Mouse (Mus musculus) forebrain, postnatal 0 days (tissue): ENCODE measurements around the gene Man1a. TPM values are rescaled to one million over a fixed set of nuclear protein-coding genes. Genes with fewer than 3 reads are reported as not detected.

Experiments used
- ATAC-seq: fragments of 200-750 bp; cut with Nextera tagmentation; 2 replicates; pipeline ENCODE4 v1.8.0; 2017; ENCODE audit warnings: mild to moderate bottlenecking, moderate library complexity
- DNase-seq: peaks from one replicate; pipeline ENCODE4 v3.0.0-alpha.2; 2015
- H3K27ac ChIP-seq: fragments of 300-500 bp; sonication (generic); 2 replicates; pipeline ENCODE4 v1.5.1; 2014; ENCODE audit warnings: low read depth, mild to moderate bottlenecking, antibody characterized with exemption, low read length, moderate library complexity, mixed read lengths
- H3K27me3 ChIP-seq: fragments of 300-500 bp; sonication (generic); 2 replicates; pipeline ENCODE4 v1.6.1; 2014; ENCODE audit warnings: mild to moderate bottlenecking, low read length, mixed read lengths; ENCODE audit not compliant: insufficient read depth
- H3K36me3 ChIP-seq: fragments of 300-500 bp; sonication (generic); 2 replicates; pipeline ENCODE4 v1.6.1; 2014; ENCODE audit warnings: mild to moderate bottlenecking, moderate library complexity; ENCODE audit not compliant: insufficient read depth
- H3K4me1 ChIP-seq: fragments of 300-500 bp; sonication (generic); 2 replicates; pipeline ENCODE4 v1.6.1; 2014; ENCODE audit warnings: antibody characterized with exemption; ENCODE audit not compliant: insufficient read depth
- H3K4me2 ChIP-seq: fragments of 300-500 bp; sonication (generic); 2 replicates; pipeline ENCODE4 v1.6.1; 2014; ENCODE audit warnings: low read depth, mild to moderate bottlenecking, moderate library complexity
- H3K4me3 ChIP-seq: fragments of 300-500 bp; sonication (generic); 2 replicates; pipeline ENCODE4 v1.5.1; 2014; ENCODE audit warnings: low read depth, low read length, mixed read lengths
- H3K9ac ChIP-seq: fragments of 300-500 bp; sonication (generic); 2 replicates; pipeline ENCODE4 v1.6.1; 2014; ENCODE audit warnings: mild to moderate bottlenecking
- H3K9me3 ChIP-seq: fragments of 300-500 bp; sonication (generic); 2 replicates; pipeline ENCODE4 v1.6.1; 2016; ENCODE audit warnings: low read length
- CTCF ChIP-seq: sonication (generic); IDR thresholded peaks from 2 replicates; pipeline ENCODE4 v1.5.1; 2016; ENCODE audit warnings: antibody characterized with exemption, control low read depth, low read depth
- WGBS: fragments of 180-500 bp; shearing (Covaris S2); extraction: QIAGEN DNeasy Blood & Tissue Kit; methylation state at CpG from one replicate; pipeline ENCODE4 v1.1.7; 2014; 5-methylcytosine and 5-hydroxymethylcytosine counted together
- polyA plus RNA-seq: library from polyadenylated mRNA; unstranded; fragments of >200 nt; fragmentation: Nextera tagmentation; extraction: Ambion mirVana; gene quantifications from 2 replicates; pipeline ENCODE4 v1.2.1, GENCODE M21; 2015
- total RNA-seq: library from RNA; depleted of rRNA; stranded (reverse); fragments of >200 nt; gene quantifications from 2 replicates; pipeline ENCODE4 v1.2.3, GENCODE M21; 2014

Gene Man1a
- total and polyA plus RNA-seq, 2 experiments from 2014 or later, result 4.7 to 25.4 TPM

- WGBS, result 84% methylated on average over 5 of the region's 5 CpGs
- Histone ChIP-seq H3K36me3 (no peaks in the 10 kb centered on the region), H3K4me3 (no peak overlapping the region), H3K4me1 (no peaks in the 10 kb centered on the region), H3K9ac (no peak overlapping the region), H3K27ac (no peak overlapping the region), H3K27me3 (no peaks in the 10 kb centered on the region), H3K9me3 (no peaks in the 10 kb centered on the region), H3K4me2 (no peak overlapping the region)
- no peak for ATAC-seq
- no peak for TF ChIP-seq CTCF
- DNase-seq, result no peak
These were observed 58.4 kb downstream of the Man1a start for GRCm38 (mm10) chr10:54017904-54018454.

- no peak overlapping the region for H3K9ac ChIP-seq
- DNase-seq, result no peak
- H3K4me1 ChIP-seq, result no peaks in the 10 kb centered on the region
- H3K4me3 ChIP-seq, result no peak overlapping the region
- no peaks in the 10 kb centered on the region for H3K9me3 ChIP-seq
- ATAC-seq, result no peak
- no peak overlapping the region for H3K4me2 ChIP-seq
- WGBS, result 61% methylated on average over 15 of the region's 15 CpGs
- H3K27ac ChIP-seq, result no peak overlapping the region
- no peaks in the 10 kb centered on the region for H3K36me3 ChIP-seq
- TF ChIP-seq CTCF, result no peak
- no peaks in the 10 kb centered on the region for H3K27me3 ChIP-seq
These were observed 62.2 kb downstream of the Man1a start for GRCm38 (mm10) chr10:54014116-54014758.

- Histone ChIP-seq H3K9me3 (no peaks in the 10 kb centered on the region), H3K27me3 (no peaks in the 10 kb centered on the region), H3K27ac (no peak overlapping the region), H3K4me1 (no peaks in the 10 kb centered on the region), H3K36me3 (no peaks in the 10 kb centered on the region), H3K9ac (no peak overlapping the region), H3K4me3 (no peak overlapping the region), H3K4me2 (no peak overlapping the region)
- ATAC-seq (no peak), DNase-seq (no peak)
- WGBS, result 71% methylated on average over 11 of the region's 11 CpGs
- no peak for TF ChIP-seq CTCF
These were observed 63.1 kb downstream of the Man1a start for GRCm38 (mm10) chr10:54013143-54013791.

- ATAC-seq, result no peak
These were observed 67.3 kb downstream of the Man1a start for GRCm38 (mm10) chr10:54009154-54009553.

GRCm38 (mm10) chr10:54006868-54007267, 69.5 kb downstream of the Man1a start:
- no peak for TF ChIP-seq CTCF
- H3K4me3 ChIP-seq, result no peak overlapping the region
- WGBS, result 48% methylated on average over 3 of the region's 3 CpGs
- H3K27ac ChIP-seq, result no peak overlapping the region
- no peaks in the 10 kb centered on the region for H3K36me3 ChIP-seq
- H3K9ac ChIP-seq, result no peak overlapping the region
- no peak for ATAC-seq
- DNase-seq, result no peak
- H3K4me2 ChIP-seq, result no peak overlapping the region
- no peaks in the 10 kb centered on the region for H3K9me3 ChIP-seq
- H3K27me3 ChIP-seq, result no peaks in the 10 kb centered on the region
- no peaks in the 10 kb centered on the region for H3K4me1 ChIP-seq

More at GRCm38 (mm10) chr10:54009154-54009553, 67.3 kb downstream of the Man1a start:
- H3K4me1 ChIP-seq, result no peaks in the 10 kb centered on the region
- DNase-seq, result no peak
- 95% methylated on average over 6 of the region's 6 CpGs for WGBS
- no peak for TF ChIP-seq CTCF
- H3K9ac ChIP-seq, result no peak overlapping the region
- no peaks in the 10 kb centered on the region for H3K27me3 ChIP-seq
- H3K36me3 ChIP-seq, result no peaks in the 10 kb centered on the region
- H3K9me3 ChIP-seq, result no peaks in the 10 kb centered on the region
- no peak overlapping the region for H3K4me3 ChIP-seq
- no peak overlapping the region for H3K27ac ChIP-seq
- H3K4me2 ChIP-seq, result no peak overlapping the region

- no peak overlapping the region for H3K27ac ChIP-seq
- no peak overlapping the region for H3K4me2 ChIP-seq
- no peaks in the 10 kb centered on the region for H3K4me1 ChIP-seq
- H3K4me3 ChIP-seq, result no peak overlapping the region
- no peaks in the 10 kb centered on the region for H3K27me3 ChIP-seq
- no peak overlapping the region for H3K9ac ChIP-seq
- no peaks in the 10 kb centered on the region for H3K9me3 ChIP-seq
- 90% methylated on average over 2 of the region's 2 CpGs for WGBS
- no peak for TF ChIP-seq CTCF
- DNase-seq (no peak), ATAC-seq (no peak)
- H3K36me3 ChIP-seq, result no peaks in the 10 kb centered on the region
These were observed 70.6 kb downstream of the Man1a start for GRCm38 (mm10) chr10:54005847-54006246.

- Histone ChIP-seq H3K4me3 (no peak overlapping the region), H3K4me2 (no peak overlapping the region), H3K4me1 (no peaks in the 10 kb centered on the region), H3K9ac (no peak overlapping the region), H3K27me3 (no peaks in the 10 kb centered on the region), H3K27ac (no peak overlapping the region), H3K9me3 (no peaks in the 10 kb centered on the region), H3K36me3 (no peaks in the 10 kb centered on the region)
- DNase-seq (no peak), ATAC-seq (no peak)
- WGBS, result 83% methylated on average over 2 of the region's 2 CpGs
- no peak for TF ChIP-seq CTCF
These were observed 73.5 kb downstream of the Man1a start for GRCm38 (mm10) chr10:54002936-54003335.
